Mouse (Mus musculus) left cerebral cortex, postnatal 25 days (tissue): Measurements from ENCODE around the gene Cryz. TPM values are rescaled to one million over a fixed set of nuclear protein-coding genes. Genes with fewer than 3 reads are reported as not detected.
A peak's percentile ranks its signal among the peaks of the same experiment; 100 is the strongest.

Experiments
- DNase-seq, 2 experiments: peaks; one replicate each; pipeline ENCODE4 v3.0.0; 2022; ENCODE audit warnings: low spot score in 2 of 2, mixed read lengths in 1 of 2
- intact Hi-C: fragments of 180-260 bp; cut with DNase I; formaldehyde crosslinking; loops from one replicate; pipeline ENCODE4 v1.15.1; 2025
- total RNA-seq, 2 experiments: library from RNA; stranded (reverse); gene quantifications; 2 replicates each; pipeline ENCODE4 v1.2.3; 2021

Gene Cryz
- total RNA-seq, 2 experiments from 2014 or later = 19.2 TPM

- intact Hi-C loops = loop anchor here (10.0 kb wide), 1 partner anchor 721 kb away; no protein-coding TSS in a partner anchor
- DNase-seq = peak; percentile 14 to 44
These were observed 67.0 kb downstream of the Cryz start, which contains the start of gene Erich3 for GRCm38 (mm10) chr3:154663545-154663944. Gene Erich3 (plus strand): TSS chr3:154663859.

DNA sequence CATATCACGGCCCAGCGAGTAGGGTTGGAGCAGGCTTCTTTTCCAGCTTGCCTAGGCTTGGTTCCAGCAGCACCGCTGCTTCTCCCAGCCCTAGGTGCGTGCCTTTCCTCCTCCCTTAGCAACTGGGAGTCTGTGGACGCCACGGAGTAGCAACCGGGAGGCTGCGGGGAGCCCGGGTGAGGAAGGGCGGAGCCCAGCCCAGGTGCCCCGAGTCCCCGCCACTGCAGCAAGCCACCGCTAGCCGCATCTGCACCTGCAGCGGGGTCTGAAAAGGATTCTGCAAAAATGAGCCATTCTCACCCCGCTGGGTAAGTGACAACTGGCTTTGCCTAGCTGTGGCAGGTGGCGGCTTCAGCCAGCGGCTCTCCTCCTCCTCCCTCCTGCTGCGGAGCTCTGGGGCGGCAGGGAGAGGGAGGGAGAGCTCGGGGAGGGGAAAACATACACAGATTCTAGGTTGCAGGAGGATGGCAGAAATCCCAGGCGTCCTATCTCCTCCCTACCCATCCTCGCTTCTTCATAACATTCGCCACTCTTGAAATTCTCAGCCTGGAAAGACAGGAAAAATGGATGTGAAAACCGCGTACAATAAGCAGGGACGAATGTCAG, 67.6 kb downstream of the Cryz start:
- intact Hi-C loops = loop anchor here (10.0 kb wide), 1 partner anchor 721 kb away; no protein-coding TSS in a partner anchor

DNA sequence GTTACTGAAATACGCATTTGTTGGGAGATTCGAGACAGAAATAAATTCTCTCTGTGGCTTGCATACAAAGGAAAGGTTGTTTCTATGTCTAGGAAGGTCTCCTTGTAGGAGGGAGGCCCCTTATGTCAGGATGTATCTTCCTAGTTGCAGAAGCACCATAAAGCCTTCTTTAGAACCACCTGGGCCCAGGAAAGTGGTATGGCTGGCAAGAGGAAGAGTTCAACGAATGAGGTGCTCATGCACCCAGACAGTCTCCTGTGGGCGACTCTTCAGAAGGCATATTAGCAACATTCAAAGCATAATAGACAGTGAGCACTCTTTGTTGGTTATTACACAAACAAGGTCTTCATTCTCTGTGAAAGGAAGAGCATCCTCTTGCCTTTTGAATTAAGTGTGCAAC, 68.1 kb downstream of the Cryz start:
- no peak for DNase-seq
- intact Hi-C loops = loop anchor here (5.0 to 10.0 kb wide), 2 partner anchors 153 to 720 kb away; no protein-coding TSS in a partner anchor

More for the DNA sequence above, 67.6 kb downstream of the Cryz start:
- peak; percentile 80 to 86 for DNase-seq

DNA sequence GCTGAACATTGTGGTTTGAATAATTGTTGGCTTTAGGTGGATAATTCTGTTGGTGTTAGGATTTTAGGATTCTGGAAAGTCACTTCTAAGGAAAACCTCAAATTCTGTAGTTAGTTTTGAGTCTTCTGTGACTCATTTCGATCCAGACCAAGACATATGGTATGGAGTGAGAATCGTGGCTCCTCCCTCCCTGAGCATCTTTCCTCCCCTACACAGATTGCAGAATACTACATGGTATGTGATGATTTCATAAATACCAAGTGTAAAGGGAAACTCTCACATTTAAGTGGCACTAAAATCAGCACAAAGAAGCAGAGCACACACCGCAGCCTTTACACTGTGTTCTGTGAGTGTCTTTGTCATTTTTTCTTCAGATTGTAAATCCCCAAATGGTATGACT, 72.0 kb downstream of the Cryz start:
- peak in 1 of 2 experiments; percentile 85 for DNase-seq
- intact Hi-C loops = loop anchor here (2.0 to 10.0 kb wide), 3 partner anchors 24 to 716 kb away; no protein-coding TSS in a partner anchor

DNA sequence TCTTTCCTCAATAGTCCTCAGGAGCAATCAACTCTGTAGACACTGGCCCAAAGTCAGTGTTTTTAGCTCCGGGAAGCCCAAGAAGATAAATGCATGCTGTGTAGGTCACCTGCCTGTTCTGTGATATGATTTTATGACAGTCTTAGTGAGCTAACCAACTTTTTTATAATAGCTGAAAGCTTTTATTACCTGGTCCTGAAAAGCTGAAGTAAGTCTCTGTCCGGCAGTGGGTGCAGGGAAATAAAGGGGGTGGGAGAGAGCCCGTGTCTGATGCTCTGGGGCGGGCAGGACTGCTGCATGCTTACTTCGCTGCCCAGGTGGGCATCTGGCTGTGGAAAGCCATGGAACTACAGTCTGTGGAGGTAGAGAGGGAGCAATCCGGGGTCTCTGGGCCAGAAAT, 74.1 kb downstream of the Cryz start:
- DNase-seq = no peak

DNA sequence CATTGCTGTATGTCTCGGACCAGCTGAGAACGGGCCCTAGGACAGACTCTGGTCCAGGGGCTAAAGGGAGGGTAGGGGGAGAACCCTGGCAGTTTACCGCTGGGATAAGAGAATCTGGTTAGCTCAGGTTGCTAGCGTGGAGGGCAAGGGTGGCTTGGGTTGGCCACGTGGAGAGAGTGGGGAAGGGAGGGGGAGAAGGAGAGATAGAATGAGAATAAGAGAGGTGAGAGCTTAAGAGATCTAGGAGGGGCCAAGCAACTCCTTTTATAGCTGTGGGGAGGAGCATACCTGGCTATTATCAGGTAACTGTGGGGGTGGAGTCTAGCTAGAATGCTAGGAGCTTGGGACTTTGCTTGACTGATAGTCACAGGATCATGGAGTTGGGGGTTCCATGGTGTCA, 74.5 kb downstream of the Cryz start:
- DNase-seq = no peak
- intact Hi-C loops = no loop called here

More for the DNA sequence above, 74.1 kb downstream of the Cryz start:
- intact Hi-C loops = no loop called here

Other genes with a start within 250 kb of the Cryz start
- gene Tyw3, start 393 bp downstream of the Cryz start, total RNA-seq = 10 to 100 TPM; 12.0 to 14.9 TPM
- gene Erich3, start 67.1 kb downstream of the Cryz start, total RNA-seq = 10 to 100 TPM in 1 of 2 experiments, 1 to 10 TPM in 1; 8.4 to 10.3 TPM